Mouse (Mus musculus) heart, adult 18-20 months (tissue): ENCODE measurements around the gene Hsdl1. TPM values are rescaled to one million over a fixed set of nuclear protein-coding genes. Genes with fewer than 3 reads are reported as not detected.

Experiments used
- DNase-seq, 2 experiments: peaks; one replicate each; pipeline ENCODE4 v3.0.0; 2021 to 2022; ENCODE audit warnings: mixed read lengths in 1 of 2
- total RNA-seq, 2 experiments: library from RNA; stranded (reverse); gene quantifications; 2 replicates each; pipeline ENCODE4 v1.2.3; 2021

Hsdl1 gene
- total RNA-seq, 2 experiments from 2014 or later = 21.3 to 22.9 TPM

DNA sequence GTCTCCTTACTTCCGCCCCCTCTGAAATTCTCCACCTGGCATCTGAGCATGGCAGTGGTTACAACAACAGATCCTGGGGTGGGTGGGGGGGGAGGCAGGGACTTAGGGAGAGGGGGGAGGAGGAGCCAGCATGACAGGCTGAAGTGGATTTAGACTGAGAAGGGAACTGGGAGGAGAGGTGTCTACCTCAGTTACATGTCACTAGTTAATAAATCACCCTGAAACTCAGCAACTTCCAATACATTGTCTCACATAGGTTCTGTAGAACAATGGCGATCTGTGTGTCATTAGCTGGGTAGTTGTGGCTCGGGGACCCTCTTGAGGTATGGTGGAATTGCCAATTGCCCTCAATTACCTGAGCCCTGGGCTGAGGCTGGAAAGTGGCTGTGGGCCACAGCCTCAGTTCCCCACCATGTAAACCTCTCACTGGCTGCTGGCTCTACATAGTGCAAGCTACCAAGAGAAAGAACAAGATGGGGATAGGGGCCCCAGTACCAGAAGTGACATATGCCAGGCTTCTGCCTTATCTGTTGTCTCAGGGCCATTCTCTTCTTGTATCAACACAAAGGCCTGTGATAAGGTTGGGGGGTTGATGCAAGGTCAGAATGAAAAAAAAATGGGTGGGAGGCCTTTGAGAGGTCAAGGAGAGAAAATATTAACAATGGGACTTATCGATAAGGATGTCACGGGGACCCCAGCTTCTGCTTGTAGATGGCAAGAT is 5.6 kb upstream of the Hsdl1 start:
- DNase-seq = no peak

DNA sequence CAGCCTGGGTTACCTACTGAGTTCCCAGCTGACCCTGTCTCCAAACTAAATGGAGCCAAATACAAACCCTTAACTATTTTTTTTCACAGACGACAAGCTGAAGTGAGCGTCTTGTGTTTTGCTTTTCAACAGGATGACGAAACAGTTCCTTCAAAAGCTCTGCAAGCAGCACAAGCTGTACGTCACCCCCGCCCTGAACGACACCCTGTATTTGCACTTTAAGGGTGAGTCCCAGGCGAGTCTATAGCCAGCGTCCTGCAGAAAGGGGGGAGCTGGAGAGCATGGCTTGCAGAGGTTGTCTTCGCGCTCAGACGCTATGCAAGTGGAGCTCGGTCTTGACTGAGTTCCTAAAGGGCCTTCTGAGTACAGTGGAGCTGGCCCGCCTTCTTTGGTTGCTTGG is 4.1 kb upstream of the Hsdl1 start:
- no peak for DNase-seq

DNA sequence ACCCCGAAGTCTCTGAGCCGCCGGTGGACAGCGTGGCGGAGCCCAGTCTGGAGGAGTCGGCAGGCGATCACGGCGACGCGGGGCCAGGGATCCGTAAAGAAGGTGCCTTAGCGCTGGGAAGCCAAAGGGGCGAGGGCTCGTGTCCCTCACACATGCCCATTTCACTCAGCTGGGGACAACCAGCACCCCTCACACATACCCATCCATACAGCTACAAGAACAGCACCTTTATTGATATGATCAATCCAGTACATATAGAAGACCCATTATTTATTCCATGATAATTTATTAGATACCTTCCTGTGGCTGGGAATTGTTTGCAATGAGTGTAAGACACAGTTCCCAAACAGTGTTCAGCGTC is 363 bp upstream of the Hsdl1 start:
- DNase-seq = no peak

DNA sequence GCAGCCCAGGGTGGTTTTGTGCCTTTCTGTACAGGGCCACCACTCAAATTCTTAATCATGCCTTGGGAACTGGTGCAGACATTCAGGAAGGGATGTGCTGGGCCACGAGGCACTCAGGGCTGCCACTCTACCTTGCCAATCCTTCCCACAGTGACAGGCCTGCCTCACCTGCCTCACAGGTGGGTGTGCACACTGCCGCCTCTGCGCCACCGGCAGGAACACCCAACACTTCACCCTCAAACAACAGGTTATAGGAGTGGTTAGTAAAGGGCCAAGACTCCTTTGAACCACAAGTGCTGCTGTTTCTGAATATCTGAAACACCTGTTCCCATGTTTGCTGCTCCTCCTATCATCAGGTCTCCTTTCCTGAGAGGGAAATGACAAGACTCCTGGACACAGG is 2.6 kb downstream of the Hsdl1 start:
- DNase-seq = no peak

DNA sequence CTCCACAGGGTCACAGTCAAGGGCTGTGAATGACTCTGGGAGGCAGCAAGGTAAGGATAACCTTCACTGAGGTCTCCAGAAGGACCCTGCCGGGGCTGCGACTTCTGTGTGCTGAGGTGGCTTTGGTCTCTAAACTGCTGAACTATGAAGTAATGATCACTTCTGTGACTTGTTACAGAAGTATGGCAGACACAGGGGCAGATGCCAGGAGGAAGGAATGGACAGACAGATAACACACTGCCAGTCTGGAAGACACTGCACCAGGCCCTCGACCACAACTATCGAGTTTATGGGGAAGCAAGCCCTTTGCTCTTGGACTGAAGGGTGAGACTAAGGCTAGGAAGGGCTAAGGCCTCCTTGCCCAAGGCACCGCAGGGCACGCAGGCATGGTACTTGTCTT is 3.8 kb downstream of the Hsdl1 start:
- DNase-seq = no peak

DNA sequence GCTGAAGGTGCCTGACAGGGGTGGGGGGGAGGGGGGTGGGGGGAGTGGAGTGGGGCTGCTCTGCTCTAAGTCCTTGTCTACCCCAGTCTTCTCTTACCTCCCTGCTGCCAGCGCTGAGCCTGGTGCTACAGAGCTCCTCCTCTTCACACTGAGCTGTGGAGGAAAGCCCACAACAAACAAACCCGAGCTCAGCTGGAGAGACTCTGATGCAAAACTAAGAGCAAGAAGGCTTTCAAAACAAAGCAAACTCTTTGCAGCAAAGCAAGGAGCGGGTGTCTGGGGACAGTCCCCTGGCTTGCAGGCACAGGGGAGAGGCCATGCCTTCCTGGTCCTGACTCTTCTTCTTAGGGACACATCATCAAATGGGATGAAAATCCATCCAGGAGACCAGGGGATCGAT is 5.1 kb downstream of the Hsdl1 start:
- no peak for DNase-seq

DNA sequence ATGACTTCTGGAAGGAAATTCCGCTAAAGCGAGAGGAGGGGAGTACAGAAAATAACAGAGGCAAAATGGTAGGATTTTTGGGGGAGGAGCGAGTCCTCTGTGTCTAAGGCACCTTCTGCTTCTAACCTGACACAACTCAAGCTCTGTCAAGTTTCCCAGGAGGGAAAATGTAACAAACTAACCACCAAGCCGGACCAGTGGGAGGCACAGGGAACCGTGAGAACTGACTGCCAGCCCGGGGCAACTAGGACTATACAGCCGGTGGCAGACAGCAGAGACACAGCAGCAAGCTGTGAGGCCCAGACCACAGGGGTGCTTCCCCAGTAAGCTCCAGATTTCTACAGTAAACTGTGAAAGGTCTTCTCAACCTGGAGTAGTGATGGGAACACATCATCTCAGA is 6.0 kb downstream of the Hsdl1 start:
- DNase-seq = no peak

DNA sequence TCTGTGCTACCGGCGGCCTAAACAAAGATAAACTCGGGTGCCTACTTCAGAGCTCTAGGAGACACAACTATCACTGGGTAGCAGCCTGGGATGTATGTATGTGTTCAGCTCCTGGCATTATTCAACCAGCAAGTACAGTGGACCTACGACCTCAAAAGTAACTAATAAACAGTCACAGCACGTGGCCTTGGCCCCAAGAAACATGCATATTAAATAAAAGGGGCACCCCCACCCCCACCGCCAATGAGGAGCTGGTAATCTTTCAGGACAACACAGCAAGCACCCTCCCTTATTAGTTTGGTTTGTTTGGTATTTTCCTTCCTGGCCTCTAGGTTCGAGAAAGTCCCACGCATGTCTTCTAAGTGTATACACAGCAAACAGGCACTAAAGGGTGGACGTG is 6.7 kb downstream of the Hsdl1 start:
- DNase-seq = no peak

DNA sequence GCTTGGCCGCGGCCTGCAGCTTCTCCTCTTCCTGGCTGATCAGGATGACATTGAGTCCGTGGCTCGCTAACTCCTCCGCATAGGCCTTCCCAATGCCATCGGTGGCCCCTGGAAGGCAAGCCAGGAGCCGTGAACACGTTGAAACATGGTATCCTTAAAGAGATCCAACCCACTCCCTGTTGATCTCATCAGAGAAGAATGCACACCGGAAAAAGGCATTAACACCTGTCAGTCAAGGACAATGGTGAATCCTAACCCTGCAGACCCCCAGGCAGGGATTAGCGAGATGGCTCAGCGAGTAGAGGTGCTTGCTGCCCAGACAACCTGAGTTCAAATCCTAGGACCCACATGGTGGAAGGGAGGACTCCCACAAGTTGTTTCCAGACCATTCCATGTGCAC is 8.6 kb downstream of the Hsdl1 start:
- DNase-seq = no peak

DNA sequence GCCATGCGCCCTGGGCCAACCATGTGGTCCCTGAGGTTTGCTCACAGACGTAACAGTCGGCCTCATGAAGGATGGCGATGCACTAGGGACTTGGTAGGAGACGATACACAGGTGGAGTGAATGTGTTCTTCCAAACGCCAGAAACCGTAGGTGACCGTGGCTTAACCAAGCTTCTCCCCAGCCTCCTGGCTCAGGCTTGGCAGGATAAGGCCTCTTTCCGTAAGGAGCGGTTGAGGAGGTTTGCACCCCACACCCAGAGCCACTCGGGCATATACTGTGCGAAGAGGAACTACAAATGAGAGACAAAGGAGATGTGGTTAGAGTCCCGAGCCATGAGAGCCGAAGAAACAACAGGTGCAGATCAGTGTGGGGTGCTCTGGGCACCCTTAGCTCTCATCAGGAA is 11.1 kb downstream of the Hsdl1 start:
- no peak for DNase-seq

DNA sequence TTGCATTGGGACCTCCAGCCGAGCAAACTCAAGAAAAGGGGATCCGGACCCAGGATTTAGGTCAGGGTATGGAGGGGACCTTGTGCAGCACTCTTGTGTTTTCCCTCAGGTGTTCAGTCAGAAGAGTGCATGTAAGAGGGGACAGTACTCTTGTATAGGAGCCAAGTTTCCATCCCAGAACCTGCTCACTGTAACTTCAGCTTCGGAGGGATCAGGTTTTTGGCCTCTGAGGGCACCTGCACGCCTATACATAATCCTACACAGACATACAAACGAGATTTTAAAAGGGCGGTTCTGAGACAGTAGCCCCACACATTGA is 15.6 kb downstream of the Hsdl1 start:
- DNase-seq = no peak

DNA sequence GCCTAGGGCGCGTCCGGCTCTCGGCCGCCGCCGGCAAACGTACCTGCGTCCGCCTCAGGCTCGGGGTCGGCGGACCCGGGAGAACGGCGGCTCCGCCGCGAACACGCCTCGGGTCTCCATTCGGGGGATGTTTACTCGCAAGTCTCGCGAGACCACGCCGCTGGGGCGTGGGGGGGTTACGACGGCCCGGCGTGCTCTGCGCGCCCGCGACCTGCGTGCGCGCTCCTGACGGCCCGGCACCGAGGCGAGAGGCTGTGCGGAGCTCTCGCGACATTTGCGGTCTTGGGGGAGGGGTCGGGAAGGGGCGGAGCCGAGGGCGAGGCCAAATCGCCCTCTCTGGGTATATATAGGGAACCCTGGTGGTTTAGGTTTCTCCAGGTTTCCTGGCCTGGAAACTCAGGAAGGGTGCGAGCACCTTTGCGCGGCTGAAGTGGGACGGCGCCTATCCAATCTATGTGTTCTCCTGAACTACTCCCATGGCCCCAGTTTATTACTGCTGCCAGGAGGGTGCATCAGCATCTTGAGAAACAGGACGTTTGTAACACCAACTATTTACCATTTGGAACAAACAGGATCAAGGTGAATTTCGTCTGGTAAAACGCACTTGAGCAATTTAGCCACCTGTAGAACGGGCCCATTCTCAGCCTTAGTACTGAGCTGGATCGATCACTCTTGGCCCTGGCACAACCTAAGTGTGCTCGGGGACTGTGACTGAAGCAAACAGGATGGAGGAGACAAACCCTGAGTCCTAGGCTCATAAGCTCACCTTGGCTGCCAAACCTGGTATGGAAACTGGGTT is 16.2 kb downstream of the Hsdl1 start, which contains the start of gene Mbtps1:
Gene Mbtps1, minus strand, starts transcription at position 133 of the 799 bp plus-strand sequence.
- DNase-seq = peak; percentile 98

DNA sequence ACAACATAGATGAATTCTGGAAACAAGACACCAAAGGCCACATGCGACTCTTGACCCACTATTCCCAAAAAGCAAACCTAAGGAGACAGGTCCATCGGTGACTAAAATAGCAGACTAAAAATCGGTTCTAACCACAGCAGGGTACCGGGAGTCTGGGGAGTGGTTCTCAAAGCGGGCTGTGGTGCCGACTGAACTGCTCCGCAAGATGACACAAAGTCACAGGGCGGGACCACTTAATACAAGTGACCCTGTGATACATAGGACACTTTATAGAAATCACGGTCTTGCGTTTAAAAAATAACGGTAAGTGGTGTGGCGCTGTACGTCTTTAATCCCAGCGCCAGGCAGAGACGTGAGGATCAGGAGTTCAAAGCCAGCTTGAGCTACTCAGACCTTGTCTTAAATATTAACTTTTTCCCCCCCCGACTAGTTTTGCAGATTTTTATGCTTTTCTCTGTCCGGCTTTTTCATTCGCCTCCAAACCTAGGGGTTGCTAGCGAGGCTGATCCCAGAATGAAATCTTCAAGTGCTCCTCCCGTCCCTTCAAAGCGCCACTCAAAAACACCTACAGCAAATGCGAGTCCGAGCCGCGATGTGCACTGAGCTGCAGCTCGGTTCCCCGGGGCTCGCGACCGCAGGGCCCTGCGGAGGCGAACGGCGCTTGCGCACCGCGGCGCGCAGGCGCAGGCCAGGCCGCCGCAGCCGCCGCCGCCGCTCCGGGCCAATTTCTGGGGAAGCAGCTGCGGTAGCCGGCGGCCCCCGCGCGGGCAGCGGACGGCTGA is 17.0 kb downstream of the Hsdl1 start:
- peak in 1 of 2 experiments; percentile 25 for DNase-seq

DNA sequence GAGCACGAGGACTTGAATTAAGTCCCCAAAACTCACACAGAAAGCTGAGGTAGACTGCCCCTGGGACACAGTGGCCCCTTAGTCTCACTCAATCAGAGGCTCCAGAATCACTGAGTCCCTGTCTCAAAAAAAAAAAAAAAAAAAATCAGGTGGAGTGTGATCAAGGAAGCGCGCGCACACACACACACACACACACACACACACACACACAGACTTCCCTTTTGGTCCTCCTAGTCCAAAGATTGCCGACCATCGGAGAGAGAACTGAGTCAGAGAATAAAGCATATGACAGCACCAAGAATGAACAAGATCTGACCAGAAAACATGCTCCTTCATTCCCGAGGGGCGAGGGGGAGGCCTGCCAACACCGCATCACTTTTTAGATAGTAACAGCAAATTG is 17.9 kb downstream of the Hsdl1 start:
- DNase-seq = no peak

DNA sequence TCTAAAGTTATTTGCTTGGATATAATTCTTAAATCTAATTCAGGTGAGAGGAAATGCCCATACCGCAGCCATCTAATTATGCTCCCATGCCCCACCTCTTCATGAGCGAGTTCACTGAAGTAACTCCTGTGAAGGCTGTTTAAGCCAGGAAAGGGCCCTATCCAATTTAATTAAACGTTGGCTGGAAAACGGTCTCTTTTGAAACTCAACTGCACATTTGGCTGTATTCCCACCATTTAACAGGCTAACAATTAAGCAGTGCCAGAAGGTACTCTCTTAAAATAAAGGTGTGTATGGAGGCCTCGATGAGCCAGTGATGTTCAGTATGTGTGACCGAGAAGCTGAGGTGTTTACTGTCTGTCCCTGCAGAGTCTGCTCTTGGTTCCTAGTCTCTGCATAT is 19.1 kb downstream of the Hsdl1 start:
- DNase-seq = no peak

DNA sequence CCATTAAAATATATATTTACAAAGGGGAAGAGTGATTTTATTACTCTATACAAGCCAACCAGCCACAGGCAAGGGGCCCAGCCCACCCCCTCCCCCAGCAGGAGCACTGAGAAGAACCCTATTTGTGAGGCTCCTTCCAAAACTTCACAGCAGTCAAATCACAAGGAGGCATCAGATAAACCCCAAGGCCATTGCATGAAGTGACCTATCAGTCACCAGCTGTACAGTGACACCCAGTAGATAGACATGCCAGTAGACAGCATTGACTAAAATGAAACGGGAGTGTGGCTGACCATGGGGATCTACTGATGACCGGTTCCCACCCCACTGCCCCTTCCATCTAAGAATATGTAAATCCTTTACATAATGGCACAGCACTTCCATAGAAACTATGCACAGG is 22.0 kb downstream of the Hsdl1 start:
- DNase-seq = no peak

DNA sequence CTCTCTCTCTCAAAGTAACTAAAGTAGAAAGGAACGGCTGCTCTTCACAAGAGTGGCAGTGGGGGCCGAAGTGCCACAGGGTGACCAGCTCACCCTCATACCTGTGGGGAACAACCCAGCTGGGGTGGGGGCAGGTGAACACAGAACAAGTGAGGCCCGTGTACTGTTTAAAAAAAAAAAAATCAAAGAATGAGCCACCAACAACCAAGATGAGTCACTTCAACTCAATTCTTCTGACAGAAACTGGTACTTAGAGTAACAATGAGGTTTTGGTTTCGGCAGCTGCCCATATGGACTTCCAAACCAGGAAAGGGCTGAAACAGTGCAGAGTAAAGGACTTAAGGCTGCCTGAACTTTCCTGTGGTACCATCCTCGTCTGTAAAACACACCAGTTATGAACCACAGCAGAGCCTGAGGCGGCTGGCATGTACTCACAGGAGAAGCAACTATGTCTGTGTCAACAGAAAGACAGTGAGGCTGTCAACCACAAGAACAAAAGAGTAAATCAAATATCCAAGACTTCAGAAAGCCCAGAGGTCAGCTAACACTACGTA is 26.3 kb downstream of the Hsdl1 start:
- no peak for DNase-seq

DNA sequence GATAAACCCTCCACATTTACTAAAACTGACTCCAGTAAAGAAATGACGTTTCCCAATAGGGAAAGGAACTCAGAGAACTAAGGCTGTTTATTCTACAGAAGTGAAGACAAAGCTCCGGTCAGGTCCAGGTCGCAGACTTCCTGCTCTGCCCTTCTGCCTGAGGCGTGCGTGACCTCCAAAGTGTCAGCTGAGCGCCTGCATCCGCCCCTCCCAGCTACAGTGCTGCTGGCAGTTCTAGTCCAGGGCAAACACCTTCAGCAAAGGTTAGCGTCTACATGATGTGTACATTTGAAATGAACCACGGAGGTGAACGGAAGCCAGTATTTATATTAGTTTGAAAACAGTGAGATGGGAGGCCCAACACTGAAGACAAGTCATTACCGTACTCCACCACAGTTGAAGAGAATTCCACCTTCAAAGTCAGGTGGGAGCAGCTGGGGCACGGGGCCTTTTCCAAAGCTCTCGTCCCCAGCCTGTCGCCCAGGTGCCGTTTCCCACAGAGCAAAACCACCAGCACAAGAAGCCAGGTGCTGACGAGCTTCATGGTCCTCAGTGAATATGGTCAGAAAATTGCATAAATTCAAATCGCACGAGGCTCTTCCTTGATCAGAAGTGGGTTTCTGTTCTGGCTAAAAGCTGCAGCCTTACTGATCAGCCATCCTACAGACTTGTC is 27.8 kb downstream of the Hsdl1 start:
- peak; percentile 18 to 26 for DNase-seq

DNA sequence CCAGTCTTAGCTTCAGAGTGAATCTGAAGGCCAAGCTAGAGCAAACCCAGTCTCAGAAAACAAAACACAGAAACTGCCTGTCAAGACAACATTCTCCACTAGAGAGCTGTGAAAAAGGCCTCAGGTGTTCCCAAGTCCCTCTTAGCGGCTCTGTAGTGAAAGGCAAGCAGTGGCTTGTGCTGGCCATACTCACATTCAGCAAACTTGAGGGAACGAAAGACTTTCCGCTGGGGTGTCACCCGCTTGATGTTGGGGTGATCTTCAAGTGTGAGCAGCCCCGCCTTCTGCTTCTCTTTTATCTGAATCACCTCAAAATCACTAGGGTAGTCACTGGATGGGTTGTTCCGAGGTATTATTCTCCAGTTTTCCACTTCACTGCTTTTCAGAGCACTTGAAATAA is 29.2 kb downstream of the Hsdl1 start:
- no peak for DNase-seq

DNA sequence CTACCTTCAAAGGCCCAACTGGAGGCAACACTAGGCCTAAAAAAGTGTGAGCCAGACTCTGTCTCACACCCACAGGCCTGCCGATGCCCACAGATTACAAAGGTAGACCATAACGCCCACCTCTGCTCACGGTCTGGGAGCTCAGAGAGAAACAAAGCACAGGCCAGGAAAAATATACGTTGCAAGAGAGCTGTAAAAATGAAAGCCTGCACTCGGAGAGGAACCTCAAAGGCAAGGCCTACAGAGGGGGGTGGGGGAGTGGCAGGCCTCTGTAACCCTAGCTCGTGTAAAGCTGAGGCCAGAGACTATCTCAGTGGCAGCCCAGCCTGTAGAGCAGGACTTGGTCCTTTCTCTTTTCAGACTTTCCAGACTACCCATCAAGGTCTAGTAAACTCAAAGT is 29.8 kb downstream of the Hsdl1 start:
- DNase-seq = no peak

DNA sequence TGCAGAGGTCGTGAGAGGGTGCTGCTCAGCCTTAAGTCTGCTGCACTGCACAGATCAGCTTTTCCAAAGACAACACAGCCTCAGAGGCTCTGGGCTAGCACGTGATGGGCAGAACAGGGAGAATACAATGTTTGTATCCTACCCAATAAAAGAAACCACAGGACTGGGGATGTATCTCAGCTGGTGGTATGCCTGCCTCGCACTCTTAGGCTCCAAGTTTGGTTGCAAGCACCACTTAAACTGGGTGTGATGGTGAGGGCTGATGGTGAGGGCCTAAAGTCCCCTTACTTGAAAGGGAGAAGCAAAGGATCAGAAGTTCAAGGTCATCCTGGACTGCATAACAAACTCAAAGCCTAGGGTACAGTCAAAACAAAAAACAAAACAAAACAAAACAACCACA is 30.4 kb downstream of the Hsdl1 start:
- DNase-seq = no peak

DNA sequence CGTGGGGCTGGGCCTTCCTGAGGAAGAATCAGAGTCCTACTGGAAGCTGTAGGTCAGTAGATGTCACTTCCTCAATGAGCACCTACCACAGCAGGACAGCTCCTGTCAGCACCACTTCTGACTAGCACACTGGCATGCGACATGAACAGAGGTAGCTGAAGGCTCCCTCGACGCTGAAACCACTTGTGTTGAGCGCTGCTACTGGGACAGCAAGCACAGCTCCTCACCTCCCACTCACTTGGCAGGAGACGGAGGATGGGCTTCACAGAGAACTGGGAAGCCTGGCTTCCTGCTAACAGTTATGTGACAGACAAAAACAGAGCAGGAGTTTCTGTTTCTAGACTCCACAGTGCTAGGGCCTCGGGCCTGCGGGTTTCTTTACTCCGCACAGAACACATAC is 43.0 kb downstream of the Hsdl1 start:
- peak in 1 of 2 experiments; percentile 6 for DNase-seq
